Mouse (Mus musculus) heart, embryonic 11.5 days (tissue): ENCODE measurements around the gene Agl. TPM values are rescaled to one million over a fixed set of nuclear protein-coding genes. Genes with fewer than 3 reads are reported as not detected.
"Not testable (repeated sequence)": the region's sequence is repeated elsewhere in the genome, so short reads cannot be mapped to it uniquely, and the experiment has no call there.

Experiments
- ATAC-seq: fragments of 200-750 bp; cut with Nextera tagmentation; replicated peaks from 2 replicates; pipeline ENCODE4 v1.8.0; 2017; ENCODE audit warnings: moderate library complexity; ENCODE audit not compliant: insufficient number of reproducible peaks, low FRiP score, low TSS enrichment
- H3K27ac ChIP-seq: fragments of 300-500 bp; sonication (generic); 2 replicates; pipeline ENCODE4 v1.5.1; 2014; ENCODE audit warnings: mild to moderate bottlenecking, low read depth, low read length
- H3K27me3 ChIP-seq: fragments of 300-500 bp; sonication (generic); 2 replicates; pipeline ENCODE4 v1.6.1; 2014; ENCODE audit warnings: mild to moderate bottlenecking, low read length, mixed read lengths; ENCODE audit not compliant: control insufficient read depth, insufficient read depth
- H3K36me3 ChIP-seq: fragments of 300-500 bp; sonication (generic); 2 replicates; pipeline ENCODE4 v1.6.1; 2014; ENCODE audit warnings: mild to moderate bottlenecking, low read length, moderate library complexity, mixed read lengths; ENCODE audit not compliant: control insufficient read depth, insufficient read depth
- H3K4me1 ChIP-seq: fragments of 300-500 bp; sonication (generic); 2 replicates; pipeline ENCODE4 v1.6.1; 2014; ENCODE audit warnings: low read length; ENCODE audit not compliant: control insufficient read depth, insufficient read depth
- H3K4me2 ChIP-seq: fragments of 300-500 bp; sonication (generic); 2 replicates; pipeline ENCODE4 v1.6.1; 2014; ENCODE audit warnings: mild to moderate bottlenecking, moderate library complexity
- H3K4me3 ChIP-seq: fragments of 300-500 bp; sonication (generic); 2 replicates; pipeline ENCODE4 v1.5.1; 2014; ENCODE audit warnings: low read depth, low read length
- H3K9ac ChIP-seq: fragments of 300-500 bp; sonication (generic); 2 replicates; pipeline ENCODE4 v1.6.1; 2014; ENCODE audit warnings: mild to moderate bottlenecking, low read depth, low read length, moderate library complexity
- H3K9me3 ChIP-seq: fragments of 300-500 bp; sonication (generic); replicated peaks from 2 replicates; pipeline ENCODE4 v1.6.1; 2016; ENCODE audit warnings: low read length; ENCODE audit not compliant: control insufficient read depth
- WGBS: fragments of 180-500 bp; shearing (Covaris S2); extraction: QIAGEN DNeasy Blood & Tissue Kit; methylation state at CpG from one replicate; pipeline ENCODE4 v1.1.7; 2014; ENCODE audit not compliant: insufficient replicate concordance; 5-methylcytosine and 5-hydroxymethylcytosine counted together
- polyA plus RNA-seq: library from polyadenylated mRNA; unstranded; fragments of >200 nt; fragmentation: Nextera tagmentation; extraction: Ambion mirVana; gene quantifications from 2 replicates; pipeline ENCODE4 v1.2.1, GENCODE M21; 2014

The Agl gene
- polyA plus RNA-seq, 1 experiment from 2014 or later: 49.2 TPM

GRCm38 (mm10) chr3:116748391-116749170, 59.4 kb downstream of the Agl start:
- Histone ChIP-seq H3K27ac (no peak overlapping the region), H3K4me2 (no peak overlapping the region), H3K9me3 (no peaks in the 10 kb centered on the region), H3K4me3 (no peak overlapping the region), H3K27me3 (no peaks in the 10 kb centered on the region), H3K36me3 (peaks cover 10% of the 10 kb centered on the region), H3K4me1 (no peaks in the 10 kb centered on the region), H3K9ac (no peak overlapping the region)
- ATAC-seq: no peak
- WGBS: 59% methylated on average over 8 of the region's 8 CpGs

GRCm38 (mm10) chr3:116747648-116748047, 60.3 kb downstream of the Agl start:
- not testable (repeated sequence) for H3K36me3 ChIP-seq, H3K9ac ChIP-seq, H3K4me3 ChIP-seq, H3K27me3 ChIP-seq, H3K27ac ChIP-seq, H3K4me1 ChIP-seq, H3K9me3 ChIP-seq, H3K4me2 ChIP-seq, ATAC-seq
- WGBS: 86% methylated on average over 7 of the region's 7 CpGs

GRCm38 (mm10) chr3:116740963-116741362, 67.0 kb downstream of the Agl start:
- Histone ChIP-seq H3K27ac (no peak overlapping the region), H3K9ac (no peak overlapping the region), H3K4me3 (no peak overlapping the region), H3K4me1 (no peaks in the 10 kb centered on the region), H3K36me3 (peaks cover 3% of the 10 kb centered on the region; the same call in 1 of the 2 replicates), H3K9me3 (no peaks in the 10 kb centered on the region; the same call in 1 of the 2 replicates), H3K4me2 (no peak overlapping the region), H3K27me3 (no peaks in the 10 kb centered on the region)
- 81% methylated on average over 9 of the region's 9 CpGs for WGBS
- no peak for ATAC-seq

- H3K9ac ChIP-seq: no peak overlapping the region
- no peak for ATAC-seq
Measured at GRCm38 (mm10) chr3:116740106-116740505, 67.9 kb downstream of the Agl start.

GRCm38 (mm10) chr3:116737326-116737731, 70.6 kb downstream of the Agl start:
- Histone ChIP-seq H3K27me3 (no peaks in the 10 kb centered on the region), H3K36me3 (no peaks in the 10 kb centered on the region), H3K4me2 (no peak overlapping the region), H3K9ac (no peak overlapping the region), H3K4me1 (no peaks in the 10 kb centered on the region), H3K4me3 (no peak overlapping the region), H3K9me3 (no peaks in the 10 kb centered on the region; the same call in 1 of the 2 replicates), H3K27ac (no peak overlapping the region)
- WGBS: 70% methylated on average over 8 of the region's 8 CpGs
- no peak for ATAC-seq

More at GRCm38 (mm10) chr3:116740106-116740505, 67.9 kb downstream of the Agl start:
- WGBS: 75% methylated on average over 5 of the region's 5 CpGs
- no peak overlapping the region for H3K4me2 ChIP-seq
- peaks cover 3% of the 10 kb centered on the region; the same call in 1 of the 2 replicates for H3K36me3 ChIP-seq
- H3K4me1 ChIP-seq: no peaks in the 10 kb centered on the region
- H3K27ac ChIP-seq: no peak overlapping the region
- H3K9me3 ChIP-seq: no peaks in the 10 kb centered on the region; the same call in 1 of the 2 replicates
- no peak overlapping the region for H3K4me3 ChIP-seq
- H3K27me3 ChIP-seq: no peaks in the 10 kb centered on the region

GRCm38 (mm10) chr3:116729483-116730174, 78.3 kb downstream of the Agl start:
- WGBS: 74% methylated on average over 2 of the region's 2 CpGs
- H3K4me2 ChIP-seq: no peak overlapping the region
- no peak overlapping the region for H3K9ac ChIP-seq
- no peaks in the 10 kb centered on the region for H3K36me3 ChIP-seq
- no peak overlapping the region for H3K4me3 ChIP-seq
- H3K27me3 ChIP-seq: no peaks in the 10 kb centered on the region
- H3K9me3 ChIP-seq: no peaks in the 10 kb centered on the region
- H3K27ac ChIP-seq: no peak overlapping the region
- ATAC-seq: no peak
- no peaks in the 10 kb centered on the region for H3K4me1 ChIP-seq

GRCm38 (mm10) chr3:116726807-116727206, 81.2 kb downstream of the Agl start:
- no peaks in the 10 kb centered on the region for H3K9me3 ChIP-seq
- H3K4me3 ChIP-seq: no peak overlapping the region
- no peak overlapping the region for H3K9ac ChIP-seq
- WGBS: 50% methylated on average over 9 of the region's 9 CpGs
- no peak overlapping the region for H3K27ac ChIP-seq
- no peaks in the 10 kb centered on the region for H3K36me3 ChIP-seq
- no peak overlapping the region for H3K4me2 ChIP-seq
- no peaks in the 10 kb centered on the region for H3K4me1 ChIP-seq
- no peaks in the 10 kb centered on the region for H3K27me3 ChIP-seq
- ATAC-seq: no peak

- no peak overlapping the region for H3K27ac ChIP-seq
- no peak overlapping the region for H3K4me3 ChIP-seq
- no peak overlapping the region for H3K9ac ChIP-seq
- no peaks in the 10 kb centered on the region for H3K36me3 ChIP-seq
- 66% methylated on average over 10 of the region's 10 CpGs for WGBS
- H3K9me3 ChIP-seq: no peaks in the 10 kb centered on the region
- no peak for ATAC-seq
- H3K27me3 ChIP-seq: no peaks in the 10 kb centered on the region
- H3K4me2 ChIP-seq: no peak overlapping the region
- H3K4me1 ChIP-seq: no peaks in the 10 kb centered on the region
Measured at GRCm38 (mm10) chr3:116723496-116724481, 84.2 kb downstream of the Agl start.
